Mouse (Mus musculus): ENCODE data around the gene F930015N05Rik.

F930015N05Rik gene

GRCm38 (mm10) chr11:64436412-64436727 is at the start of gene F930015N05Rik:
F930015N05Rik (minus strand) TSS chr11:64436653.
- no peak for DNase-seq (ENCODE audit: low spot score in 2 of 2)

- DNase-seq (ENCODE audit: low spot score in 2 of 2): no peak
Measured at GRCm38 (mm10) chr11:64481445-64481844, 45.0 kb upstream of the F930015N05Rik start.

GRCm38 (mm10) chr11:64473679-64474078 is 37.2 kb upstream of the F930015N05Rik start:
- no peak for DNase-seq (ENCODE audit: low spot score in 2 of 2)

GRCm38 (mm10) chr11:64470689-64471088 is 34.2 kb upstream of the F930015N05Rik start:
- no peak for DNase-seq (ENCODE audit: low spot score in 2 of 2)

GRCm38 (mm10) chr11:64468737-64469136 is 32.3 kb upstream of the F930015N05Rik start:
- DNase-seq (ENCODE audit: low spot score in 2 of 2): no peak

GRCm38 (mm10) chr11:64461746-64462145 is 25.3 kb upstream of the F930015N05Rik start:
- no peak for DNase-seq (ENCODE audit: low spot score in 2 of 2)

GRCm38 (mm10) chr11:64448586-64449315 is 12.3 kb upstream of the F930015N05Rik start:
- no peak for DNase-seq (ENCODE audit: low spot score in 2 of 2)

- DNase-seq (ENCODE audit: low spot score in 2 of 2): no peak
Measured at GRCm38 (mm10) chr11:64445227-64445626, 8.8 kb upstream of the F930015N05Rik start.

GRCm38 (mm10) chr11:64442701-64443100 is 6.2 kb upstream of the F930015N05Rik start:
- no peak for DNase-seq (ENCODE audit: low spot score in 2 of 2)

GRCm38 (mm10) chr11:64442119-64442518 is 5.7 kb upstream of the F930015N05Rik start:
- peak in 1 of 2 experiments; percentile 32 for DNase-seq (ENCODE audit: low spot score in 2 of 2)

- DNase-seq (ENCODE audit: low spot score in 2 of 2): no peak
Measured at GRCm38 (mm10) chr11:64438909-64439308, 2.5 kb upstream of the F930015N05Rik start.

- no peak for DNase-seq (ENCODE audit: low spot score in 2 of 2)
Measured at GRCm38 (mm10) chr11:64437721-64438120, 1.3 kb upstream of the F930015N05Rik start.

- no peak for DNase-seq (ENCODE audit: low spot score in 2 of 2)
Measured at GRCm38 (mm10) chr11:64436791-64437298, 392 bp upstream of the F930015N05Rik start.

- no peak for DNase-seq (ENCODE audit: low spot score in 2 of 2)
Measured at GRCm38 (mm10) chr11:64435546-64436411, 674 bp downstream of the F930015N05Rik start.

- peak; percentile 3 to 5 for DNase-seq (ENCODE audit: low spot score in 2 of 2)
Measured at GRCm38 (mm10) chr11:64434611-64435545, 1.6 kb downstream of the F930015N05Rik start, which contains the start of gene Hs3st3a1. Hs3st3a1 (plus strand) TSS chr11:64435332.

GRCm38 (mm10) chr11:64418969-64419368 is 17.5 kb downstream of the F930015N05Rik start:
- DNase-seq (ENCODE audit: low spot score in 2 of 2): no peak

GRCm38 (mm10) chr11:64400534-64401093 is 35.8 kb downstream of the F930015N05Rik start:
- no peak for DNase-seq (ENCODE audit: low spot score in 2 of 2)

GRCm38 (mm10) chr11:64397612-64398011 is 38.8 kb downstream of the F930015N05Rik start:
- no peak for DNase-seq (ENCODE audit: low spot score in 2 of 2)

GRCm38 (mm10) chr11:64396949-64397348 is 39.5 kb downstream of the F930015N05Rik start:
- DNase-seq (ENCODE audit: low spot score in 2 of 2): no peak

- peak; percentile 33 to 49 for DNase-seq (ENCODE audit: low spot score in 2 of 2)
Measured at GRCm38 (mm10) chr11:64396331-64396881, 40.0 kb downstream of the F930015N05Rik start.

GRCm38 (mm10) chr11:64386333-64386732 is 50.1 kb downstream of the F930015N05Rik start:
- no peak for DNase-seq (ENCODE audit: low spot score in 2 of 2)
